Mouse (Mus musculus) activated CD4-positive, CD25-positive, alpha-beta regulatory T cell, adult 4 months (primary cell): ENCODE results near the gene H6pd. TPM values are rescaled to one million over a fixed set of nuclear protein-coding genes. Genes with fewer than 3 reads are reported as not detected.

ENCODE experiments used
- ATAC-seq: one replicate; pipeline ENCODE4 v1.8.0; 2017
- polyA plus RNA-seq, 2 experiments: library from polyadenylated mRNA; unstranded; fragments of 100-300 nt; shearing (Covaris generic); gene quantifications; one replicate each; pipeline ENCODE4 v1.2.1; 2017

H6pd gene
- polyA plus RNA-seq, 2 experiments from 2014 or later = 5.3 to 5.4 TPM

- ATAC-seq = no peak
Measured at GRCm38 (mm10) chr4:149998786-149999509, 9.9 kb downstream of the H6pd start.

GRCm38 (mm10) chr4:149997999-149998398 lies 10.8 kb downstream of the H6pd start:
- no peak for ATAC-seq

GRCm38 (mm10) chr4:149996440-149996839 lies 12.4 kb downstream of the H6pd start:
- no peak for ATAC-seq

GRCm38 (mm10) chr4:149995911-149996310 lies 12.9 kb downstream of the H6pd start:
- no peak for ATAC-seq

GRCm38 (mm10) chr4:149994218-149994617 lies 14.6 kb downstream of the H6pd start:
- ATAC-seq = no peak

GRCm38 (mm10) chr4:149992670-149993032 lies 16.2 kb downstream of the H6pd start:
- no peak for ATAC-seq

- no peak for ATAC-seq
Measured at GRCm38 (mm10) chr4:149991755-149992669, 16.8 kb downstream of the H6pd start.

GRCm38 (mm10) chr4:149990954-149991633 lies 17.7 kb downstream of the H6pd start:
- peak; percentile 60 for ATAC-seq

GRCm38 (mm10) chr4:149990212-149990953 lies 18.4 kb downstream of the H6pd start:
- ATAC-seq = no peak

- ATAC-seq = peak; percentile 96
Measured at GRCm38 (mm10) chr4:149988931-149989556, 19.8 kb downstream of the H6pd start.

GRCm38 (mm10) chr4:149988301-149988700 lies 20.5 kb downstream of the H6pd start:
- no peak for ATAC-seq

- ATAC-seq = no peak
Measured at GRCm38 (mm10) chr4:149986671-149987417, 22.0 kb downstream of the H6pd start.

- ATAC-seq = no peak
Measured at GRCm38 (mm10) chr4:149983921-149984645, 24.7 kb downstream of the H6pd start.

- ATAC-seq = no peak
Measured at GRCm38 (mm10) chr4:149982154-149982553, 26.7 kb downstream of the H6pd start.

GRCm38 (mm10) chr4:149979819-149980308 lies 29.0 kb downstream of the H6pd start:
- ATAC-seq = peak; percentile 71

- ATAC-seq = no peak
Measured at GRCm38 (mm10) chr4:149978820-149979219, 30.0 kb downstream of the H6pd start.

- ATAC-seq = no peak
Measured at GRCm38 (mm10) chr4:149977801-149978544, 30.9 kb downstream of the H6pd start.

- no peak for ATAC-seq
Measured at GRCm38 (mm10) chr4:149977181-149977580, 31.6 kb downstream of the H6pd start.

GRCm38 (mm10) chr4:149975730-149976254 lies 33.0 kb downstream of the H6pd start:
- ATAC-seq = no peak
